Mouse (Mus musculus): ENCODE results near the gene Msi2.

Msi2 gene

GRCm38 (mm10) chr11:88539637-88540478 is 178.5 kb downstream of the Msi2 start:
- DNase-seq (ENCODE audit: low spot score in 2 of 2): no peak

- DNase-seq (ENCODE audit: low spot score in 2 of 2): no peak
Observed at GRCm38 (mm10) chr11:88538710-88539340, 179.5 kb downstream of the Msi2 start.

DNA sequence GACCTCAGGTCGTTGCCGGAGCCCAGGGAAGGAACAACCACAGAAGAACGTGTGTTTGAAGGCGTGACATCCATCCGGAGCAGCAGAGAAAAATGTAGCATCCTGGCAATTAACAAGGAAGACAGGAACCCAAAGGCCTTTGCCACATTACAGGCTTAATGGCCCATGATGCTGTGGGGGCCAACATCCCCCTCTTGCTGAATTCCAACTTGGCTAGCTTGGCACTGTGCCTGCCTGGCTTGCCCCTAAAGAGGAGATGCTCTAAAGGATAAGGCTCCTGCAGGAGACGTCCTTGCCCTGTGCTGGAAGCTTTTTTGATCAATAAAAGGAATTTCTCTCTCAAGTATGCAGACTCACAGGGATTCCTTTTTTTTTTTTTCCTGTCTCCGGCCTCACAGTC is 181.0 kb downstream of the Msi2 start:
- no peak for DNase-seq (ENCODE audit: low spot score in 2 of 2)

DNA sequence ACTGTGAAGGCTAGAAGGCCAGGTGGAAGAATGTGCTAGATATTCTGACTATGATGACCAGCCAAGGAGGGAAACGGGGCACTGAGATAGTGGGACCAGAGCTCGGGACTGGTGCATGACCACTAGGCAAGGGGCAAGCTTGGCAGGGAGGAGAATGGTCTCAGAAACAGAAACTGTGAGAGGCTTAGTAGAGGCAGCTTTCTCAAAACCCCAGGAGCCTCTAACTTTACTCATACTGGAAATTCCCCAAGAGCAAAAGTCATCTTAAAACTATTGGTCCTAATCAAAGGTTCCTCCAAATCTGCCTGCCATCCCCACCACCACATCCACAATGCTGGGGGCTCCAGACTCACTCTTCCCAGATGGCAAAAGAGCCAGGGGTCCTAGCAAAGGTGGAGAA is 181.5 kb downstream of the Msi2 start:
- no peak for DNase-seq (ENCODE audit: low spot score in 2 of 2)

GRCm38 (mm10) chr11:88534331-88534929 is 183.9 kb downstream of the Msi2 start:
- no peak for DNase-seq (ENCODE audit: low spot score in 2 of 2)

GRCm38 (mm10) chr11:88532016-88532415 is 186.3 kb downstream of the Msi2 start:
- no peak for DNase-seq (ENCODE audit: low spot score in 2 of 2)

DNA sequence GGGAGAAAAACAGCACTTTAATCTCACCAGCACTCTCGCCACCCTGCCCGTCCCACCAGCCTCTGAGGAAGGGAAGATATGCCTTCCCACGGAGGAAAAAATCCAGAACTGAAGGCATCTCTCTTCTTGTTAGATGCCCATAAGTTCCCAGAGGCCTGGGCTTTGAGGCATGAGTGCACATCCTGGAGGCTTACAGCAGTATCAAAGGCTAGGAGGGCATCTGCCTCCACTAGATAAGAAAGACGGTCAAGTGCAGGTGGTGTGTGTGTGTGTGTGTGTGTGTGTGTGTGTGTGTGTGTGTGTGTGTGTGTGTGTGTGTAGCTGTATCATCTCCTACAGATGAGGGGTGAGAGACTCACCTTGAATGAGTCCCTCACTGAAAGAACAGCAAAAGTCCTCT is 188.3 kb downstream of the Msi2 start:
- no peak for DNase-seq (ENCODE audit: low spot score in 2 of 2)

- DNase-seq (ENCODE audit: low spot score in 2 of 2): no peak
Observed at GRCm38 (mm10) chr11:88528522-88529101, 189.7 kb downstream of the Msi2 start.

GRCm38 (mm10) chr11:88526711-88527110 is 191.6 kb downstream of the Msi2 start:
- no peak for DNase-seq (ENCODE audit: low spot score in 2 of 2)

DNA sequence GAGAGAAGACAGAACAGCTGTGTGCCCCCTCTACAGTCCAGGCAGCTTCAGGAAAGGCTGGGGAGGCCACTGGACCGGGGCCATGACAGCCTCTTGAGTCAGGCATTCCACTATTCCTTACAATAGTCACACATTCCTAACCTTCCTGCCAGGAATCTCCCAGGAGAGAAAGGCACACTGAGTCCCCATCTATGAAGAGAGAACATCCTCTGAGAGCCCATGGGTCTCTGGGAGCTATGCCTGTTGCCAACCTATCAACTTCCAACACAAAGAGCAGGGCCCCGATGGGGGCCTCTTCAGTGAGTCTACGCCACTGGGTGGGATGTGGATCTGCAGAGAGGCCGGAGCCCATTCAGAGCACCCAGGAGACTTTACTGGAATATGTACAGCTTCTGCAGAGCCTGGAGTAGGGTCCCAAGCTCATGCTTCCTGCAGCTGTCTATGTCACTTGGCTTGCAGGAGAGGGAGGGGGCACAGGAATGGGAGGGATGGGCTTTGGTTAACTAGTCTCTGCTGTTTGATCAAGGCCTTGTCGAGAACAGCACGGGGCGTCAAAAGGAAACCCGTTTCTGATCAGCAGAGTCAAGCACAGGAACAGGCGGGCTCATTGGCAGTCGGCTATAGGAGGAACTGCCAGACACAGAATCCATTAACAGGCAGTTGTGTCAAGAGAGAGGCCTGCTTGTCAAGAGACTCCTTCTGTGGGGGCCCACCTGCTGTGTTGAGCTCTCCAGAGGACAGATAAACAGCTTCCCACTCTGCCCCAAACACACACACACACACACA is 193.3 kb downstream of the Msi2 start:
- no peak for DNase-seq (ENCODE audit: low spot score in 2 of 2)

DNA sequence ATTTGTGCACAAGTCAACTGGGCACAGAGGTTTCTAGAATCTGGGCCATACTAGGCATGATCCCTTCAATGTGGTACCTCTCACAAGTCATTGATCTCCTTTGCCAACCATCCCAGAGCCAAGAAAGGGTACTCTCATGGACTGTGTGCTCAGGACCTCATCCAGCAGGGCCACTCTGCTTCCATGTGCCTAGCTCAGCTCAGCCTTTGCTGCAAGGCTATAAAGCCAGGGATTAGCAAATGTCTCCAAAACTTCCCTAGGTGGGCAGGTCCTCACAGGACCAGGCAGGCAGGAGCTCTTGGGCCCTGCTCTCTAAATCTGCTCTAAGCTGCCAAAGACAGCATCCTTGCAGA is 193.9 kb downstream of the Msi2 start:
- DNase-seq (ENCODE audit: low spot score in 2 of 2): no peak

GRCm38 (mm10) chr11:88523921-88524320 is 194.4 kb downstream of the Msi2 start:
- DNase-seq (ENCODE audit: low spot score in 2 of 2): no peak

GRCm38 (mm10) chr11:88523511-88523910 is 194.8 kb downstream of the Msi2 start:
- peak in 1 of 2 experiments; percentile 46 for DNase-seq (ENCODE audit: low spot score in 2 of 2)

DNA sequence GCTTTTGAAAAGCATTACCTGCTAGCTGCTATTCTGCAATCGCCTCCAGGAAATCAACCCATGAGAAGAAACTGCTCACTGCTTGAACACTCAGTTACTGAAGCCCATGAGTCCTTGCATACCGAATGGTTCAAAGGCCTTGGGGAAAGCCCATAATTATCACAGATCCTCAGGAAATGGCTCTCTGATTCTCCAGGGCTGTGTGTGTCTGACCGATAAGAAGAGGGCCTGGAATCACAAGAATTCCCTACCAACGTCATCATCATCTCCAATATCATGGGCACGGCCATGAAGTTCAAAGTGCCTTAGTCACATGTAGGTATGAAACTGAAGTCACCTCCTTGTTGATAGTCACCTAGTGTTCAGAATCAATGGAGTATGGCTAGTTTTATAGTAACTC is 196.2 kb downstream of the Msi2 start:
- no peak for DNase-seq (ENCODE audit: low spot score in 2 of 2)

DNA sequence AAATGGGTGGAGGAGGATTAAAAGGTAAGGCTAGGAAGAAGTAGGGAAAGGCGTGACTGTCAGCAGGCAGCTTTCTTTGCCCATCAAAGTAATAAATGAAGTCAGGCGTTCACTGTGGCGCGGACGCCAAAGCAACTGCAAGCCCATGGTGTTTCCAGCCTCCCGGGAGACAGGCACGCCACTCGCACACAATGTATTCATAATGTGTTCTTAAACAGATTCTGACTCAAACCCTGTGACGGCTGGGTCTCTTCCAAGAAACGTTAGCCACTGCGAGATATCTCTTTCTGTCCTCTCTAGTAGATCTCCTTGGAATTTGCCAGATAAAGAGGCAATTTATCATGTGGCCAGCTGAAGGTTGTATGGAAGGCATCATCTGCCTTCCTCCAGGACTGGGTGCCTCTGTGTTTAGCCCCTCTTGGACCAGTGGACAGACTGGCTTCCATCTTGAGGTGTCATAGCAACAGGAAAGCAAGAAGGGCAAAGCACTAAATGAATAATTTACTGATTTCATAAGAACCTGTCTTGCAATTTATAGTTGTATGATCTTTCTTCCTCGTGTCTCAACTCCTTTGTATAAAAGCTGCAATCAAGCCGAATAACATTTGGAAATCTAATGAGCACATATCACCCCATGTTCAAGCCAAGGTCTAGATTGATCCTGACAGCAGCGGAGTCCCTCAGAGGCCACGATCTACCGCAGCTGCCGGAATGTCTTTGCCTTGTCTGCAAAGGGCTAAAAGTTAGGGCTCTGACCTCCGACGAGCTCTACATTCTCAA is 197.2 kb downstream of the Msi2 start:
- peak in 1 of 2 experiments; percentile 41 for DNase-seq (ENCODE audit: low spot score in 2 of 2)

DNA sequence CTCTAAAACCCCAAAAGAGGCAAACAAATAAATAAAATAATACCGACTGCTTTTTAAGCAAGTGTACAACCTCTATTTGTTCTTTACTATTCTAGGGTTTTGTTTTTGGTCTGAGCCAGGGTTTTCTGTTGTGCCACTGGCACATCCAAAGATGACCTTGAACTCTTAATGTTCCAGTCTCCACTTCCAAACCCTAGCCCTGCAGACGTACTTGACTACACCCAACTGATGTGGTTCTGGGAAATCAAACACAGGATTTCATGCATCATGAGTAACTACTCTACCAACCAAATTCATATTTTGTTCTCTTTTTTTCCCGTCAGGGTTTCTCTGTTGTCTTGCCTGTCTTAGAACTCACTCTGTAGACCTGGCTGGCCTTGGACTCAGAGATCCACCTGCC is 200.0 kb downstream of the Msi2 start:
- DNase-seq (ENCODE audit: low spot score in 2 of 2): no peak

DNA sequence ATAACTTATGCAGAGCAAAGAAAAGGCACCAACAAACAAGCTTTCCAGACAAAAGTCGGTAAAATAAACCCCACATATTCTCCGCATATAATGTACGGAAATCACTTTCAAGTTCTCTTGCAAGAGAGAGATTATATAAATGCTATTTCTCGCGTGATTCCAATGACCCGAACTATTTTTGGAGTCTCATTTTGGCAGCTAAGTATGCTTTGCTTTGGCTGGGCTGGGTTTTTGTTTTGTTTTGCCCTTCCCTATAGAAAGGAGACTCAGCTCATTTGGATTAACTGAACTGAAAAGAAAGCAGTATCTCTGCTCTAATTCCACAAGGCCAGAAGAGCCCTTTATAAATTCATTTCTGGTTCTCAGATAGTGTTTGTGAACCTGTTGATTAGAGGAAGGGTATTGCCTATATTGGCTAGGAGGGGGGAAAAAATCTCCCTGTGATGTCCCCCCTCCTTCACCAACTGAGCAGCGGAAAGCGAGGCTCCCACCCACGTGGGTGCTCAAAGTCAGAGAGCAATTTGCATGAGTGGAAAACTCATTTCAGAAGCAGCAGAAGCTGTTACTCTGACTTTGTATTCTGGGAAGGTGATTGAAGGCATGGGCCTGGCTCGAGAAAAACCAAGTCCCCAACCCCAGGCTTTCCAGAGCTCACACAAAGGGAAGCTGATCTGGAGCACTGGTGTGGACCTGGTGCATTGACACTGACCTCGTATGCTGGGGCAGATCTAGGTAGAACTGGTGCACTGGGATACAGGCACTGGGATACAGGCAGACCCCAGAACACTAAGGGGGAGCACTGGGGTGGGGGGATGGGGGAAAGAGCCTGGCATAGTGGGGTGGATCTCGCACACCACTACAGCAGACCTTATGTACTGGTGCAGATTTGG is 201.5 kb downstream of the Msi2 start:
- no peak for DNase-seq (ENCODE audit: low spot score in 2 of 2)

GRCm38 (mm10) chr11:88515736-88516583 is 202.4 kb downstream of the Msi2 start:
- DNase-seq (ENCODE audit: low spot score in 2 of 2): no peak

- no peak for DNase-seq (ENCODE audit: low spot score in 2 of 2)
Observed at GRCm38 (mm10) chr11:88515267-88515666, 203.0 kb downstream of the Msi2 start.
